18 mouse cellular contexts compared by ENCODE assay signal in the genomic region with DNA sequence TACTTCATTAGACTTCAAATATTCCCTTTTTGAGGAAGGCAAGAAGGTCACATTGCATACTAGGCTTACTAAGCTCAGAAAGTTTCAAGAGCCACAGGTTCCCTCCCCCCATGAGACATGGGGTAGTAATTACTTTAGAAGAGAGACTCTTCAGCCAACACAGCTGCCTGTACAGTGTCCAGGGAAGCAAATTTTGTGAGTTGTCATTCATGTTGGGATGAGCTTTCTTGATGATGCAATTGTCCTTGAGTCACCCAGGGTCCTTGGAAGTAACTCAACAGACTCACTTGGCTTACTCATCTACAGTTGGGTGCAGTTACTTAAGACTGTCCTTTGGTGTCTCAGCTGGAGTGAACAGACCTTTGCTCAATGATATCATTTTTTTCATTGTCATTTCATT.
DNase-seq lines count a peak whose midpoint lies in the region; ATAC-seq and TF ChIP-seq lines count a peak whose summit lies in the region.
"Had no signal": no experiment of that assay in that cellular context is flagged by ENCODE, and none has a peak within 500 bp of the region (broad histone marks: within the 10 kb centered on the region; RNA-seq: fewer than 3 reads in every experiment).

No protein-coding gene starts in this region.

- H3K27me3 ChIP-seq in forebrain, postnatal 0 days (ENCODE audit: insufficient read depth, low read length): no peaks in the 10 kb centered on the region
- H3K27me3 ChIP-seq in hindbrain, embryonic 11.5 days (ENCODE audit: control insufficient read depth, insufficient read depth, low read length): no peaks in the 10 kb centered on the region
- H3K27me3 ChIP-seq: liver, embryonic 15.5 days had no signal

- H3K9me3 ChIP-seq in forebrain, postnatal 0 days (ENCODE audit: low read length): no peaks in the 10 kb centered on the region
- no peaks in the 10 kb centered on the region for H3K9me3 ChIP-seq in hindbrain, embryonic 11.5 days (ENCODE audit: control insufficient read depth, low read length)
- H3K9me3 ChIP-seq: embryonic facial prominence, embryonic 10.5 days; hindbrain, embryonic 10.5 days; liver, embryonic 15.5 days had no signal

- no peak overlapping the region for H3K4me3 ChIP-seq in forebrain, postnatal 0 days (ENCODE audit: low read depth, low read length)
- H3K4me3 ChIP-seq in hindbrain, embryonic 11.5 days (ENCODE audit: low read depth, low read length): no peak overlapping the region
- H3K4me3 ChIP-seq: embryonic facial prominence, embryonic 10.5 days; erythroblast, embryonic 14.5 days; hindbrain, embryonic 10.5 days; liver, embryonic 15.5 days had no signal

- peak; percentile 68 for DNase-seq in adrenal gland, adult 2 months
- DNase-seq in adrenal gland, postnatal 4 days (ENCODE audit: low spot score in 2 of 2): no peak
- DNase-seq in 3T3-L1 (ENCODE audit: low read depth, low spot score): peak; percentile 67
- DNase-seq in adrenal gland, postnatal 14 days: peak; percentile 24
- peak; percentile 42 to 46 for DNase-seq in heart, postnatal 10 days
- no peak for DNase-seq in forebrain, postnatal 0 days
- no peak for DNase-seq in spleen, postnatal 36 days (ENCODE audit: low spot score in 2 of 2)
- no peak for DNase-seq in hindbrain, embryonic 11.5 days (ENCODE audit: low spot score)
- DNase-seq: cerebellum, adult 11-12 months; right cerebral cortex, postnatal 25 days; thymus, postnatal 4 days had no signal

- H3K36me3 ChIP-seq in forebrain, postnatal 0 days (ENCODE audit: insufficient read depth): no peaks in the 10 kb centered on the region
- H3K36me3 ChIP-seq in hindbrain, embryonic 11.5 days (ENCODE audit: control insufficient read depth, insufficient read depth, low read length): no peaks in the 10 kb centered on the region
- H3K36me3 ChIP-seq: embryonic facial prominence, embryonic 10.5 days; hindbrain, embryonic 10.5 days; liver, embryonic 15.5 days had no signal

- H3K9ac ChIP-seq in forebrain, postnatal 0 days: no peak overlapping the region
- no peak overlapping the region for H3K9ac ChIP-seq in hindbrain, embryonic 11.5 days (ENCODE audit: low read depth, low read length)
- H3K9ac ChIP-seq: liver, embryonic 15.5 days had no signal

- no peak overlapping the region for H3K27ac ChIP-seq in forebrain, postnatal 0 days (ENCODE audit: low read depth, low read length)
- H3K27ac ChIP-seq in hindbrain, embryonic 11.5 days (ENCODE audit: low read depth, low read length): no peak overlapping the region
- H3K27ac ChIP-seq: embryonic facial prominence, embryonic 10.5 days; hindbrain, embryonic 10.5 days; liver, embryonic 15.5 days; macrophage had no signal

- no peak for TF ChIP-seq CTCF in forebrain, postnatal 0 days (IDR thresholded peaks at IDR 0.05; ENCODE audit: low read depth)

- intact Hi-C loops in heart, postnatal 10 days (cut with DNase I): no loop called here

- no peaks in the 10 kb centered on the region for H3K4me1 ChIP-seq in forebrain, postnatal 0 days (ENCODE audit: insufficient read depth)
- no peaks in the 10 kb centered on the region for H3K4me1 ChIP-seq in hindbrain, embryonic 11.5 days (replicated peaks; ENCODE audit: control insufficient read depth, insufficient read depth, low read length)
- H3K4me1 ChIP-seq: embryonic facial prominence, embryonic 10.5 days; hindbrain, embryonic 10.5 days; liver, embryonic 15.5 days had no signal

- H3K4me2 ChIP-seq in forebrain, postnatal 0 days (ENCODE audit: low read depth): no peak overlapping the region
- H3K4me2 ChIP-seq in hindbrain, embryonic 11.5 days (replicated peaks; ENCODE audit: low read depth, low read length): no peak overlapping the region
- H3K4me2 ChIP-seq: liver, embryonic 15.5 days; midbrain, embryonic 11.5 days had no signal

- ATAC-seq in forebrain, postnatal 0 days: no peak
- ATAC-seq in hindbrain, embryonic 11.5 days (ENCODE audit: low FRiP score): no peak
- ATAC-seq: forebrain, embryonic 14.5 days had no signal

Comparison
In these comparisons a context has a peak if more than half of its experiments do, and no peak if none do; other contexts are left out.
1. DNase-seq: peak in adrenal gland, adult 2 months (single experiment), 3T3-L1 (single experiment), adrenal gland, postnatal 14 days (single experiment) and heart, postnatal 10 days (2 of 2); none in adrenal gland, postnatal 4 days (0 of 2), forebrain, postnatal 0 days (single experiment), spleen, postnatal 36 days (0 of 2) and hindbrain, embryonic 11.5 days (single experiment).